In the genomic region with DNA sequence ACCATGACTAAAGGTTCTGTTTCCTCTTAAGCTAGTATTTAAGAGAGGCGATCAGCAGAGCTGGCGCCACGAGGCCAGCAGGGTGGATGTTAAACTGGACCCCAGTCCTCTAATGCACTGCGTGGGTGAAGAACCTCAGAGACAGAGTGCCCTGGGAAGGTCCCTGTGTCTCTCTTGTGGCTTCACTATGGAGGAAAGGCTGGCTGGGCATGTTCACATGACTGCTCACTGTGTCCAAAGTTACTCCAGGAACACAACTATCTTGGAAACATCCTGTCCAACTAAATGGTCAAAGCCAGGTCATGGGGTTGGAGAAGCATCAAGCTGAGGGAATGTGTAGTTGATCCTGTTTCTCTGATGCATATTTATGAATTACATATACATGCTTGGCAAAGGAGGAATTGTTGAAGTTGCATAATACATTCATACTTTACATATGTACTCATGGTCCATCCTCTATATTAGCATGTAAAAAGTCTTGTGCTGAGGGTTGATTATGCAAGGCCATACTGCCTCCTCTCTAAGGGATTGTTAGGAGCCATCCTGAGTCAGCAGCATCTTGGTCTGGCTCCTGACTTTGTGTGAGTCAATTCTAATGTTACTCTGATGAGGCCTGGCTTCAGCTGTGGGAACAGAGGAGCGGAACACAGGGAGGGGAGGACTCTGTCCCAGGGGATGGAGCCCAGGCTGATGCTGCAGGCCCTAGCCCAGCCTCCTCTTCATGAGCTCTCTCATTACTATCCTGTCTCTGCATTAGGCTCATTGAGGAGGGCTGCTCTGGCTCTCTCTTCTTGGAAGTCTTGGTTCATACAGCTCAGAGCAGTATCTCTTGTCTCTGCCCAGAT, we compare ENCODE assay signal across 19 mouse cellular contexts.
DNase-seq lines count a peak whose midpoint lies in the region; ATAC-seq and TF ChIP-seq lines count a peak whose summit lies in the region.
"Had no signal": no experiment of that assay in that cellular context is flagged by ENCODE, and none has a peak within 500 bp of the region (broad histone marks: within the 10 kb centered on the region; RNA-seq: fewer than 3 reads in every experiment).

No protein-coding gene starts in this region.

- TF ChIP-seq CTCF in lung, postnatal 0 days (IDR thresholded peaks at IDR 0.05): no peak

- peak; percentile 26; the same call in 1 of the 2 replicates for ATAC-seq in lung, postnatal 0 days
- no peak for ATAC-seq in frontal cortex, adult (ENCODE audit: low TSS enrichment)
- ATAC-seq: forebrain, postnatal 0 days; hindbrain, postnatal 0 days; liver, postnatal 0 days; midbrain, embryonic 16.5 days had no signal

- H3K27ac ChIP-seq in lung, postnatal 0 days (ENCODE audit: low read length): no peak overlapping the region
- H3K27ac ChIP-seq: hindbrain, postnatal 0 days; kidney, postnatal 0 days; limb, embryonic 15.5 days had no signal

- H3K4me3 ChIP-seq in lung, postnatal 0 days (ENCODE audit: low read depth, low read length): no peak overlapping the region
- H3K4me3 ChIP-seq: limb, embryonic 15.5 days had no signal

- 92% methylated on average over 5 of the region's 5 CpGs for WGBS in lung, postnatal 0 days

- no peaks in the 10 kb centered on the region for H3K27me3 ChIP-seq in lung, postnatal 0 days (replicated peaks; ENCODE audit: insufficient read depth, low read length)
- H3K27me3 ChIP-seq: limb, embryonic 15.5 days had no signal

- no peak overlapping the region for H3K4me2 ChIP-seq in lung, postnatal 0 days (replicated peaks; ENCODE audit: low read depth, low read length)
- H3K4me2 ChIP-seq: limb, embryonic 15.5 days had no signal

- TF ChIP-seq EP300 in lung, postnatal 0 days (IDR thresholded peaks at IDR 0.05): no peak

- H3K9me3 ChIP-seq in lung, postnatal 0 days (ENCODE audit: low read length): no peaks in the 10 kb centered on the region
- H3K9me3 ChIP-seq: limb, embryonic 15.5 days had no signal

- no peak overlapping the region for H3K9ac ChIP-seq in lung, postnatal 0 days (replicated peaks; ENCODE audit: low read depth)
- H3K9ac ChIP-seq: forebrain, postnatal 0 days; limb, embryonic 15.5 days; liver, postnatal 0 days had no signal

- DNase-seq in lung, postnatal 0 days (ENCODE audit: low spot score): peak; percentile 22
- no peak for DNase-seq in lung, postnatal 36 days
- DNase-seq in gastrocnemius, adult 8-10 months (ENCODE audit: low spot score in 2 of 2): peak; percentile 48 to 57
- peak; percentile 77 to 87 for DNase-seq in heart, adult 9 months (ENCODE audit: low spot score in 2 of 2)
- DNase-seq in heart, postnatal 4 days: peak; percentile 42
- DNase-seq in spleen, postnatal 36 days (ENCODE audit: low spot score in 2 of 2): no peak
- DNase-seq in right cerebral cortex, adult 2 months (ENCODE audit: low spot score in 2 of 2): no peak
- DNase-seq: adrenal gland, postnatal 36 days; cerebellum, adult 18-20 months; forebrain, postnatal 0 days; kidney, adult 18-20 months; liver, postnatal 0 days; right cerebral cortex, postnatal 25 days; thymus, postnatal 36 days had no signal

- no peaks in the 10 kb centered on the region for H3K36me3 ChIP-seq in lung, postnatal 0 days (ENCODE audit: insufficient read depth, low read length)
- H3K36me3 ChIP-seq: limb, embryonic 15.5 days had no signal

- H3K4me1 ChIP-seq in lung, postnatal 0 days (ENCODE audit: insufficient read depth, low read depth, low read length): no peaks in the 10 kb centered on the region

Comparison
In these comparisons a context has a peak if more than half of its experiments do, and no peak if none do; other contexts are left out.
1. DNase-seq: peak in lung, postnatal 0 days (single experiment), gastrocnemius, adult 8-10 months (2 of 2), heart, adult 9 months (2 of 2) and heart, postnatal 4 days (single experiment); none in lung, postnatal 36 days (single experiment), spleen, postnatal 36 days (0 of 2) and right cerebral cortex, adult 2 months (0 of 2).